Mouse (Mus musculus): ENCODE results near the gene Snap91.

The Snap91 gene

DNA sequence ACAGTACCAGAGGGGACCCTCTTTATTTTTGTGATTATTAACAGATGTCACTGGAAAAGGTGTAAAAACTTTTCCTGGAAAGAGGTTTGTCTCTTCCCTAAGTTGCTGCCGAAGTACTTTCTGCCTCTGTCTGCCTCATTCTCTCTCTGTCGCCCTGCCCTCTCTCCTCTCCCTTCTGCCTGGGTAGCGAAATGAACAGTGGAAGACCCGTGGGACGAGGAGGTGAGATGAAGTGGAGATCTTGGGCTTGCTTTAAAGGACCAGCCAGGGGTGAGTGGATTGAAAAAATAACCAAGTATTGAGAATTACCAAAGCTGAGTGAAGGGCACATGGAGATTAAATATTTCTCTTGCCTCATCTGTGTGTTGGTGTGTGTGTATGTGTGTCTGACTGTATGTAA lies 136.4 kb downstream of the Snap91 start:
- DNase-seq (ENCODE audit: low spot score): no peak

- peak; percentile 28 for DNase-seq (ENCODE audit: low spot score)
Observed at GRCm38 (mm10) chr9:86742959-86743911, 137.2 kb downstream of the Snap91 start, which contains the start of gene Prss35. Prss35 (plus strand) TSS chr9:86743649.

GRCm38 (mm10) chr9:86739971-86740370 lies 140.5 kb downstream of the Snap91 start:
- no peak for DNase-seq (ENCODE audit: low spot score)

GRCm38 (mm10) chr9:86738801-86739200 lies 141.7 kb downstream of the Snap91 start:
- no peak for DNase-seq (ENCODE audit: low spot score)

GRCm38 (mm10) chr9:86738067-86738466 lies 142.4 kb downstream of the Snap91 start:
- no peak for DNase-seq (ENCODE audit: low spot score)

DNA sequence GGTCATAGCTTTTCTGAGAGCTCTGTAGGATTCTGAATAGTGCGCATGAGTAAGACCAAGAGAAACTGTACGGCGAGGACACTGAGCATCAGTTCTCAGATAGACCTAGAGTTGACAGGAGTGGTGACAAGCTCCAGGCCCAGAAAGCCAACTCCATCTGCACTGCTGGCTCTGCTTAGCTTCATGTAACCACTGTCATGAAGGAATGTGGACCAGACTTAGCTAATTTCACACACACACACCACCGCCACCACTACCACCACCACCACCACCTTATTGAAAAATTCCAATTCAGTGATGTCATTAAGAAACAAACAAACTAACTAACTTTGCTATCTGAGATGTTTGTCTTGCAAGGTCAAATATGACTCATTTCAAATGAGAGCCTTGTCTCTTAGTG lies 143.5 kb downstream of the Snap91 start:
- no peak for DNase-seq (ENCODE audit: low spot score)

DNA sequence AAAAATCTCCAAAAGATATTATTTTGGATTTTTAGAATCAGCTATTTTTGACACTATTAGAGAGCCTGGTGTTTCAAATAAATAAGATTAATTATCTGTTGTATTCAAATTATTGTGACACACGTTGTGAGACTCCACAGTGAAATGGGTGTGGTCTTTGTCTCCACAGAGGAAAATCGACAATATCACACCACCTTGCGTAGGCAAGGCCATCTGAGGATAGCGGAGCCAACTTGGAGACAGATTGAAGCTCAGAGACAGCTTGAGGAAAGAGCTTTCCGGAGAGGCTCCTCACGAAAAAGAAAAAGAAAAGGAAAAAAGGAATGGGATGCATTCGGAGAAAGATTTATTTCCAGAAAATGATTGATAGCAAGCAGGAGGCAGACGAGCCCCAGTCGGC lies 145.7 kb downstream of the Snap91 start:
- no peak for DNase-seq (ENCODE audit: low spot score)

- no peak for DNase-seq (ENCODE audit: low spot score)
Observed at GRCm38 (mm10) chr9:86734357-86734756, 146.1 kb downstream of the Snap91 start.

DNA sequence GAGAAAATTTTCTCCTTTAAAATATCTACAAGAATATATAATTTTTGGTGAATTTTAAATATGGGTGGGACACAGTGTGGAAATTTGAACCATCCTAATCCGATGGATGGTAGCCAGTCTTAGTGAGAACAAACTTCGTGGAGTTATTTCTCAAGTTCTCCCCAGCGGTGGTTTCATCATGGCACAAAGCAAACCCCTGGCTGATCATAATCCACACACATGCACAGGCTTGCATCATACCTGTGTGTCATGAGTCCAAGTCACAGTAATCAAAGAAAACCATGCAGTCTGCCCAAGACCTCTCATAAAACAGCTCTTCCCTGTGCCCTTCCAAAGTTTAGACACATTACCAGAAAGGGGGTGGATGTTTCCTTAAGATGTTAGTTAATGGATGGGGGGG lies 150.6 kb downstream of the Snap91 start:
- no peak for DNase-seq (ENCODE audit: low spot score)

DNA sequence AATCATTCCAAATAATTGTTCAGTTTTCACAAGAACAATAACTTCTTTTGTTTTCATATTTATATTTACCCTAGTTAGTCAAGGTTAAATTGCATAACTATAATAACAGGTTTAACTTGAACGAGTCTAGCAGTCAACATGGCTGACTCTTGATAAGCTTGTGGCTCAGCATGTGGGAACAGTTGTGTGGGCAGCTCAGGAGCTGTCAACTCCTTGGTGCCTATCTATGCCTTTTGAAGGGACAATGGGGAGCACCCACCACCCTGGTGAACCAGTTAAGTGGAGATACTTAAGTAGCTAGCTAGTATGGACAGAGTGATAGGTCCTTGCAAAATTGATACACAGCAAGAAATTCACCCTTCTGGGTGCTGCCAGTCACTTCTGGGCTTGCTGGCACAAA lies 151.4 kb downstream of the Snap91 start:
- DNase-seq (ENCODE audit: low spot score): no peak

- DNase-seq (ENCODE audit: low spot score): no peak
Observed at GRCm38 (mm10) chr9:86728214-86728814, 152.1 kb downstream of the Snap91 start.

DNA sequence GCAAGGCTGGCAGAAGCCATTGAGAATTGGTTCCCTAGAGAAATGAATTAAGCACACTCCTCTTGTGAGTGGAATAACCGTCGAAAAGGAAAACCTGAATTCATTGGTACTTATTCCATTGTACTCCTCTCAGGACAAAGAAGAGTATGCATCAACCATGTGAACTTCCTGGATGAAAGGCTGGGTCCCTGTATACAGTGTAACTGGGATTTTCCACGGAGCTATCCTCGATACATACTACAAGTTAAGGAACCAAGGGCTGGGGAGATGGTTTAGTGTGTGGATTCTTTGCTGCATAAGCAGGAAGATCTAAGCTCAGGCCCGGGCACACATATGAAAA lies 154.1 kb downstream of the Snap91 start:
- no peak for DNase-seq (ENCODE audit: low spot score)

- DNase-seq (ENCODE audit: low spot score): no peak
Observed at GRCm38 (mm10) chr9:86725604-86726380, 154.7 kb downstream of the Snap91 start.

- no peak for DNase-seq (ENCODE audit: low spot score)
Observed at GRCm38 (mm10) chr9:86725066-86725465, 155.4 kb downstream of the Snap91 start.

- DNase-seq (ENCODE audit: low spot score): no peak
Observed at GRCm38 (mm10) chr9:86720794-86721193, 159.7 kb downstream of the Snap91 start.

- no peak for DNase-seq (ENCODE audit: low spot score)
Observed at GRCm38 (mm10) chr9:86720227-86720626, 160.2 kb downstream of the Snap91 start.

DNA sequence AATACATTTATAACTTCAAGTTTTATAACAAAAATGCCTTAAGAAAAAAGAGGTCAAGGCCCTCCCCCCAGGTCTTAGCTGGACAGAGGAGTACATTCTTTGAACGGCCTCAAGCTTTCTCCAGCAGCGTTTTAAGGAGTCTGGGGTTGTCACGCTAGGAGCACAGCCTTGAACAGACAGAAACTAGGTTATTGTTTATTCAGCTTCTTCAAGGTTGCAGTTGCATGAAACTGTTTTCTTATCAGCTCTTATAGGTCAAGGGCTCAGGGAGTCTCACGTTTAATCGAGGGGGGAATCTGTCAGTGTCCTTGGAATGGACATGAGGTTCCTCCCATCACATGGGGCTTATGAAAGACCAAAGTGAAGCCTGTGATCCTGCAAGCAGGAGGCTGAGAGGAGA lies 163.3 kb downstream of the Snap91 start:
- no peak for DNase-seq (ENCODE audit: low spot score)

- DNase-seq (ENCODE audit: low spot score): no peak
Observed at GRCm38 (mm10) chr9:86716540-86716939, 163.9 kb downstream of the Snap91 start.

Data from ovary, postnatal 14 days (tissue).